Mouse (Mus musculus): ENCODE data around the gene Tecpr2.
A peak's percentile ranks its signal among the peaks of the same experiment; 100 is the strongest.

Tecpr2 gene

GRCm38 (mm10) chr12:110949410-110949809, 60.3 kb downstream of the Tecpr2 start:
- no peak for DNase-seq

DNA sequence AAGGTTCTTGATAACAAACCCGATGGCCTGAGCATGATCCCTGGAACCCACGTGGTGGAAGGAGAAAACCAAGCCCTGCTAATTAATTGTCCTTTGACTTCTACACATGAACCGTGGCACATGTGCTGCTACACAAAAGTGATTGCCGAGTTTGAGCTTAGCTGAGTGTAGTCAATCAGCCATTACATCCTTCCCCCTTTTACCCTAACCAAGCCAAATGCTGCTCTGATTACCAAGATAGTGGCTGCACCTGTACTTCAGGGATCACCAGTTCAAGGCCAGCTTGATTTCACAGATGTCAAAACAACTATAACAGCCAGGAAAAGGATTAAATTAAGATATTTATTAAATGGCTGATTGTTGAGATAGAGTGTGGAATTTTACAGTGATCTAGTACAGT, 61.1 kb downstream of the Tecpr2 start:
- DNase-seq = no peak

GRCm38 (mm10) chr12:110951236-110951635, 62.2 kb downstream of the Tecpr2 start:
- DNase-seq = no peak

DNA sequence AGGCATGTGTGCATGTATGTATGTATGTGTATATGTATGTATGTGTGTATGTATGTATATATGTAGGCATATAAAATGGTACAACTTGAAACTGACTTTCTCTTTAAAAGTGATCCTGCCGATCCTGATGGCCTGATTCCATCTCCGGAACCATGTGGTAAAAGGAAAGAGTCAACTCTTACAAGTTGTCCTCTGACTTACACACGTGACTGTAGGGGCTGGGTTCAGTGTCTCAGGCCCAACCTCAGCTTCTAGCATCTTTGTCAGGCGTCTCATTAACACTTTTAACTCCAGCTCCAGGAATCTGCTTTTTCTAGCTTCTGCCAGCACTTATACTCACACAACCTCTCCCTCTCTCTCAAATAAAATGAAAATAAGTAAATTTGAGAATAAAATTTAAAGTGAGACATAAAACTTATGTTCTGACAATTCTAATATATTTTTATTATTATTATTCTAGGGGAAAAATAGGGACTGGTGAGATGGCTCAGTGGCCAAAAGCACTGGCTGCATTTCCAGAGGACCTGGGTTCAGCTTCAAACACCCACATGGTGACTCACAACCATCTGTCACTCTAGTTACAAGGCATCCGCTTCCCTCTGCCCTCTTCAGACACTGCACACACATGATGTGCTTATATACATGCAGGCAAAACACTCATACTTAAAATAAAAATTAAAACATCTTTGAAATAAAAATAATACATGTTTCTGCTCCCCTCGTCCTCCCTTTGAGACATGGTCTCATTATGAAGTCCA, 63.7 kb downstream of the Tecpr2 start:
- DNase-seq = no peak

- DNase-seq = no peak
These were observed 64.4 kb downstream of the Tecpr2 start for GRCm38 (mm10) chr12:110953443-110953842.

- no peak for DNase-seq
These were observed 64.8 kb downstream of the Tecpr2 start for GRCm38 (mm10) chr12:110953900-110954299.

GRCm38 (mm10) chr12:110954351-110954991, 65.4 kb downstream of the Tecpr2 start:
- DNase-seq = no peak

DNA sequence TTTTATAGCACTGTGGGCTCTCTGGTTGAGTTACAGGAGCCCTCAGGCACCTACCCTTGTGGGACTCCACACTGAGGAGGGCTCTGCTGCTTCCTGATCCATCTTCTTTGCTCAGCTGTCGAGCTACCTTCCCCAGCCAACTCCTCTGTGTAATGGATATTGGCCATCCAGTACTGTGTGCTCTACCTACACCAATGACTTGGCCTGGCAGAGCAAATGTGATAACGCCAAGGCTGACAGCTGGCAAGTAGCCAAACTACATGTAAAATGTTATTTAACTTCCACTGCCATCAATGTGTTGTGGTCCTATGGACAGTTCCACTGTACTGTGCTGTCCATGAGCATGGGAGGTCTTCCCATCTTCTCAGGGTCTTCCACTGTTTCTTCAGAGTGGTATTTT, 72.9 kb downstream of the Tecpr2 start:
- no peak for DNase-seq

- DNase-seq = no peak
These were observed 76.4 kb downstream of the Tecpr2 start for GRCm38 (mm10) chr12:110965500-110965899.

- no peak for DNase-seq
These were observed 77.0 kb downstream of the Tecpr2 start for GRCm38 (mm10) chr12:110966079-110966478.

- no peak for DNase-seq
These were observed 78.1 kb downstream of the Tecpr2 start for GRCm38 (mm10) chr12:110967146-110967545.

DNA sequence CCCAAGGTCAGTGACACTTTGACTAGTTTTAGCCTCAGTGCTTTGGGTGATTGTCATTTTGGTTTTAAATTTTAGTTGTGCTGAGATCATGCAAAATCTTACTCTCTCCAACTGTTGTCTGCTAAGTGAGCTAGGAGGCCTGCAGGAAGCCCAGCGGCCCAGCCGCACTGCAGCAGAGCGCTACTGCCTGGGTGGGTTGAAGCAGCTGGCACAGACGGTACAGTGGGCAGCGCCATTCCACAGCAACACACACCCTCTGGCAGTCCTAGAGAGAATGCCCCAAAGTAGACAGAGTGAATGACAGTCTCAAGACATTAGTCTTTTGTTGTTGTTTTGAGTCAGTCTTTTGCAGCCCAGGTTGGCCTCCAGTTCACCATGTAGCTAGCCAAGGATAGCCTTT, 81.3 kb downstream of the Tecpr2 start:
- DNase-seq = no peak

- no peak for DNase-seq
These were observed 82.9 kb downstream of the Tecpr2 start for GRCm38 (mm10) chr12:110971972-110972371.

GRCm38 (mm10) chr12:110973829-110974228, 84.8 kb downstream of the Tecpr2 start:
- DNase-seq = no peak

- no peak for DNase-seq
These were observed 85.2 kb downstream of the Tecpr2 start for GRCm38 (mm10) chr12:110974295-110974694.

DNA sequence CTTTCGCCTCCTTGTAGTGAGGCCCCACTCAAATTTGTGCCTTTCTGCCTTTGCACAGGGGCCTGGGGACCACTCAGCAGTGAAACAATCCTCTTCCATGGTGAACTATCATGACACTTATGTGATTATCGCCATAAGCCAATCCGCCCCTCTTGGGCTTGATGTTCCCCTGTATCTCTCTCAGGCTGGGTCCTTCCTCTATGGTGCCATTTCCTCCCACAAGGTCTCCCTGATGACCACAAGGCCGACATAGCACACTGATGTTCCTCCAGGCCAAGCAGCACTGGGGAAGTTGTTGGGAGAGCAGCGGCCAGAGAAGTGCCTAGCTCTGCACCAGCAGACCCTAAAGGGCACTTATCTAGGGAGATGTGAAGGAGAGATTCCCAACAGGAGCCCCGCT, 85.7 kb downstream of the Tecpr2 start:
- no peak for DNase-seq

- no peak for DNase-seq
These were observed 86.3 kb downstream of the Tecpr2 start for GRCm38 (mm10) chr12:110975385-110975784.

DNA sequence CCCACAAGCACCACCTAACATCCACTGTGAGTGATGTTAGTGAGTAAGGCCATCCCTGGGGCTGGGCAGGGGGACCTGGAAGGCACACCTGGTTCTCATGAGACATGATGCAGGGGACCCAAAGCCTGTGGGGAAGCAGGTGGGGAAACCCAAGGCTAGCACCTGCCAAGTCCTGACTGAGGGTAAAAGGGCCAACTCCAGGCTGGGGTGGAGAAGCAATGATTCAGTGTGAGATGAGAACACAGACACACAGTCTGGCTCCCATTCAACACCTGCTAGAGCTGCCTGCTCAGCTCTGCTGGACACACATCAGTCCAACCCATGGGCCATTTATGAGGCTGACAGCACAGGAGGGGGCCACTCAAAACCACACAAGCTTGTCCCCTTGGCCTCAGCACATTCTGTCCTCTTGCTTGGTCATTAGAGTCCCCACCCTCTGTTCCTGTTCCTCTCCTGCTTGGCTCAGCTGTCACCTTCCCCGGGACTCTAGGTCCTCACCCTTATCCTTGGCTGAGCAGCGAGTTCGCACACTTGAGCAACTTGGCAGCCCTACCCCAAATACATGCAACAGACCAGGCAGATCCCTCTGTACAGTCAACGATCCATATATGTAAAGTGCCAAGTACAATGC, 86.9 kb downstream of the Tecpr2 start:
- no peak for DNase-seq

DNA sequence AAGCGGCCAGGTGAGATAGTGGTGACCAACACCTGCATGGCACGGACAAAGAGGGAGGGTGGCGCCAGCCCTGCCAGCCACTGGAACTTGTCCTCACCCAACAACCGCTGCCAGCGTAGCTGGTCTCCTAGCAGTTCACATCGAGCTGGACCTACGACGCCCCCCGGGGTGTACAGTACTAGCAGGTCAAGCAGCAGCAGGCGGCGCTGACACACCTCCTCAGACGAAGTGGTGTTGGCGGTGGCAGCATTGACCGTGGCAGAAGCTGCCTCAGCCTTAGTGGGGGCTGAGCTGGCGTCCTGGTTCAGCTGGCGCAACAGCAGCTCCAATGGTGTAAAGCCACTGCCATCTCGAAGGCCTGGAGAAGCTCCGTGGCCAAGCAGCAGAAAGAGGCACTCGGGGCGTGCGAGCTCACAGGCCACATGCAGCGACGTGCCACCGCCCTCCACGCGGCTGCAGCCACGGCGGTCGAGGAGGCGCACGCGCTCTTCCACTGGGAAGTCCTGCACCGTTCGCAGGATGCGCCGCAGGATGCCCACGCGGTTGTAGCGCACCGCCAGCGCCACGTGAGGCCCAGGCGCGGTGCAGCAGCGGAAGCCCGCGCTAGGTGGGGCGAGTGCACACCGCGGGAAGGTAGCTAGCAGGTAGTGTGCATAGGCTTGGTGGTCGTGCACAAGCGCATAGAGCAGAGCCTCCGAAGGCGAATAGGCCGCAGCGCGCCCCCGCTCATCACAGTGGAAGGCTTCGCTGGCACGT, 87.7 kb downstream of the Tecpr2 start:
- no peak for DNase-seq

DNA sequence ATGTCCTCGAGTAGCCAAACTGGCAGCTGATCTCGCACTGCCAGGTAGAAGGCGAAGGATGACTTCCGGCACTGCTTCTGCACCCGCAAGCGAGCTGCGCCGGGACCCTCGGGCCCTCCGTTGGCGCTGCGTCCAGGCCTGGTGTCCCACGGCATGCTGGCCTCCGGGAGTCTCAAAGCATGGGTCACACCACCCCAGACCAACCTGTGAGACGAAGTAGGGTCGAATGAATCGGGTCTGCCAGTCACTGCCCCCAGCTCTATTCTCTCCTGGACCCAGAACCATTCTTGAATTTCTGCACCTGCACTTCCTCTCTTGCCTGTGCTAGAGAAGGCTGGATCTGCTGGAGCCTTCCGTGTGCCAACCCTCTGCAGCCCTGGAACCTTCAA, 88.3 kb downstream of the Tecpr2 start:
- DNase-seq = no peak

DNA sequence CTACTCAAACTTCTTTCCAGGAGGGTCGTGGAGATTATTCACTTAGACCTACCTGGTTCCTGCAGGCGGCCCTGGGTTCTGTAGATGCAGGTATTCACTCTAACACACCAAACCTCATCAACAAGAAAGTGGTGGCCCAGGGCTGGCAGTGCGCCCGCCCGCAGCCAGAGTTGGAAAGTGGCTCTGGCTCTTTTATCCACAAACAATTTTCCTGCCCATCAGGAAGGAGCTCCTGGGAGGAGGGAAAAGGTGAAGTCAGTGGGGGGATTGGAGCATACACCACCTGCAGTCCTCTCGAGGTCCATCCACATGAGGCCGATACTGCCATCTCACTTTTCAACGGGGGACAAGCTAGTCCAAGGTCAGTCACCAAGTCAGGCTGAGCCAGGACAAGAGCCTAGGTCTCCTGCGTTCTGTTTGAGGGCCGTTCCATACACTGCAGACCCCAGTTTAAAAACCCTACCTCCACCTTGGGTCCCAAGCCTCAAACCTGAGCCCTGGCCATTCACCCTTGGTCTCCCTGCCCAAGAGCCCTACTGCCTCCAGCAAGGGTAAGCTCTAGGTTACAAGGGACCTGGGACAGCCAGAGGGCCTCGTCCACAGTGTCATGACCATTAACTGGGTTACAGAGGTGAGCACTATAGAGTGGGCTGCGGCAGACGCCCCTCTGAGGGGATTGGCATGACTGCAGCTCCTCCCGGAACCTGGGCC, 89.0 kb downstream of the Tecpr2 start:
- DNase-seq = no peak

DNA sequence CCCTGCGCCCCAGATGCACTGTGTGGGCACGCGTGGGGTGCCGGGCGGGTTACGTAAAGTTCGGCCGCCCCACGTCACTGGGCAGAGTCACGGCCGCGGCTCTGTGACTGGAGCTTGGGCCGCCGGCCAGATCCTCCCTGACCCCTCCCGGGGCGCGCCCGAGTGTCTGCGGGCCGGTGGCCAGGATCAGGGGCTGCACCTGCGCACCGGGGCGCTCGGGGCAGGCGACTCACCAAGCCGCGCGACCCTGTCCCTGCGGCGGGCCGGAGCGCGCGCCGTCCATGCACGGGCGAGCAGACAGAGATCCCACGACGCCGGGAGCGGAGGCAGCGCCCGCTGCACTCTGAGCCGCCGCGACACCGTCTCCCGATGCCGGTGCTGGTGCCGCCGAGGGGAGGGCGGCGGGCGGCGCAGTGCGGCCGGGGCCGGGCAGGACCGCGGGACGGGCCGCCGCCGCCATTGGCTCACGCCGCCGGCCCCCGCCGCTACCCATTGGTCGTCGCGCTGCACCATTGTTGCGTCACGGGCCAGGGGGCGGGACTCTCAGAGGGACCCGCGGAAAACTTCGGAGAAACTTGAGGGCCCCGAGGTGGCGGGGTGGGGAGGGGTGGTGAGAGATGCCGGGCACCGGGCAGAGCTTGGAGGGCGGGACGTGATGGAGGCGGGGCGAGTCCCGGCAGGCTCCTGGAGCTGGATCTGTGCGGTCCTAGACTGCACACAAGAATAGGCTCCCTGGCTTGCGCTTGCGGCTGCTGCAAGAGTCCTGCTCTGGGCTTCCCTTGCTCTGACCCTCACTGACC, 89.7 kb downstream of the Tecpr2 start, which contains the start of gene Ankrd9:
Gene Ankrd9, minus strand, starts transcription at position 434 of the 800 bp plus-strand sequence.
- DNase-seq = peak; percentile 99
